Mouse (Mus musculus): ENCODE measurements at regions not wholly inside any gene's neighbourhood (a gene's known extent, or its start where the extent isn't known, plus 50 kb on each side); places are given as distances from the start of the nearest gene placed in this dataset.
"Not testable (repeated sequence)": the region's sequence is repeated elsewhere in the genome, so short reads cannot be mapped to it uniquely, and the experiment has no call there.

GRCm38 (mm10) chr3:109224526-109224925 is 101.6 kb downstream of the Slc25a24 start:
- no peak for DNase-seq (ENCODE audit: low spot score in 2 of 2)

- no peak for DNase-seq (ENCODE audit: low spot score in 2 of 2)
Observed at GRCm38 (mm10) chr3:109234275-109234674, 106.2 kb upstream of the Vav3 start.

DNA sequence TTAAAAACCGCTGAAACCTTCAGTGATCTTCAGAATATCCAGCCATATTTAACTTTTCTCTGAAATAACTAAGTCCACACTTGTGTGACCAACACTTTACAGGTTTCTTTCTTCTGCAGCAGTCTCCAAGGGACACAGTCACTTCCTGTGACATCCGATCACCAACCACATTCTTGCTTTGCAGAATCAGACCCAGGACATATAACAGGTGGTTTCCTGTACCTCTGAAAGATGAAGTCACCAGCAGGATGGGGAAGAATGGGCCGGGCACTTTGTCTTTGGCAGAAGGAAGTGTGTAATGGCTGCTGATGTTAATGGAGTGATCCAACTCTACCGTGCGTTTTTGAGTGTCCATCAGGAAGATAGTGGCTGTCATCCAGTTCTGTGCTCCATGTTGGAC is 103.5 kb upstream of the Vav3 start:
- no peak for DNase-seq (ENCODE audit: low spot score in 2 of 2)

DNA sequence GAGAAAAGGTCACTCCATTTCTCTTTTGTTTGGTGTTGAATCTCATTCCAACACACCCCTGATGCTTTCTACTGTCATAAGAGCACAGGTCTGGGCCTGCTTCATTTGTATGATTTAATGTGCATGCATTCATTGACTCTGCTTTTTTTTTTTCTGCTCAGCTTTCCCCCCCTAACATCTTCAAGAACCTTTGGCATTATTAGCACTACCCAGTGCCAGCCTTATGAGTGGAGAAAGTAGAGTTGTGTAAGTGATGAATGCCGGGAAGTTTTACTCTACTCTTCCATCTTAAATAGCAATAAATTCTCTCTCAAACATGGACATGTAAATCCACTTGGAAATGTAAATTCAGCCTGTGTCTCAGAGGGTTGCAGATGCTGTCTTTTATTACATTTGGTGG is 97.0 kb upstream of the Vav3 start:
- DNase-seq (ENCODE audit: low spot score in 2 of 2) = no peak

GRCm38 (mm10) chr3:109248801-109249200 is 91.7 kb upstream of the Vav3 start:
- no peak for DNase-seq (ENCODE audit: low spot score in 2 of 2)

DNA sequence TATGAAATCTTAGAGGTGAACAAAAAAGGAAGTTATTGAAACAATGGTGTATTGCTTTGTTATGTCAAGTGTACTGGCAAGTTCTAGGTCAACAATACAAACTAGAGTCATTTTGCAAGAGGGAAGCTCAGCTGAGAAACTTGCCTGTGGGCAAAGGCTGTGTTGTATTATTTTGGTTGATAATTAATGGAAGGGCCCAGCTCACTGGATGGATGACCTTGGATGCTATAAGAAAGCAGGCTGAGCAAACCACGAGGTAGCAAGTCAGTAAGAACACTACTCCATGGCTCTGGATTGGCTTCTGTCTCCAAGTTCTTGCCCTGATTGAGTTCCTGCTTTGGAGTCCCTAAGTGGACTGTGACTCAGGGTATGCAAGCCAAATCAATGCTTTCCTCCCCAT is 91.1 kb upstream of the Vav3 start:
- no peak for DNase-seq (ENCODE audit: low spot score in 2 of 2)

DNA sequence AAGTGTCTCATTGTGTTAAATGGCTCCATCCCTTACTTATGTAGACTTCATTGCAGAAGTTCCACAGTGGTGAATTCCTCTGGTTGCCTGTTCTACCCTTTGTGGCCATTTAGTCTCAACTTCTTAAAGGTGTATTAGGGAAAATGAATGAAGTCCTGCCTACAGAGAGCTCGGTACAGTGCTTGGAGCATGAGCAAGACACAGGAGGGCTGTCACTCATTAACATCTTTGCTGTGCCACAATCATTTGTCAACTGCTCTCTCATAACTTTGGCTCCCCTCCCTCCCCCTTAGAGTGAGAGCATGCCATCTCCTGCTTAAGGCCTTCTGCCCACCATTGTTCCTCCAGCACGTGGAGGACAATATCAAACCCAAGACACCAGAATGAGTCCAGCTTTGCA is 90.5 kb upstream of the Vav3 start:
- DNase-seq (ENCODE audit: low spot score in 2 of 2) = no peak

- no peak for DNase-seq (ENCODE audit: low spot score in 2 of 2)
Observed at GRCm38 (mm10) chr3:109251716-109252115, 88.7 kb upstream of the Vav3 start.

DNA sequence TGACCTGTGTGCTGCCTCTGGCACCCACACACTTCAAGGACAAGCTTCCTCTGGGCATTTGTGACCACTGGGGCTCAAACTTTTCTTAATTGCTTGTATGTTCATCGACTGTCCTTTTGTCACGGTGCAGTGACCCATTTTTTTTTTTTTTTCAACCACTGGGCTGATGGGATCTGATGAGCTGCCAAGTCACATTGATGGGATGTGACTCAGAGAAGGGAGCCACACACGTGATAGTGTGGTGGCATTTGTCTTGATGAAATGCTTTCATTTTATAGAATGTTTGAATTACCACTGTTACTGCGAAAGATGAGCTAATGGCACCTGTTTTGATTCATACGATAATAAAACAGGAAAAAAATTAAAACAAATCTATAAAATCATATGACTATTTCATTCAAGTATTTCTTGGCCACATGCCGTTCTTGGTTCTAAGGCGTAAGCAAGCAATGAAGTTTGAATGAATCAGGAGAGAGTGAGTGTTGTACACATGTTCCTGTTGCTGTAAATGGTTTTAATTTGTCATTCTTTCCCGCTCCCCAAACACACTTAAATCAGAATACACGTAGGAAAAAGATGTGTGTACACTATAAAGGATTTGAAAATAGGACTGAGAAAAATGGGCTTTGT is 86.3 kb upstream of the Vav3 start:
- no peak for DNase-seq (ENCODE audit: low spot score in 2 of 2)

DNA sequence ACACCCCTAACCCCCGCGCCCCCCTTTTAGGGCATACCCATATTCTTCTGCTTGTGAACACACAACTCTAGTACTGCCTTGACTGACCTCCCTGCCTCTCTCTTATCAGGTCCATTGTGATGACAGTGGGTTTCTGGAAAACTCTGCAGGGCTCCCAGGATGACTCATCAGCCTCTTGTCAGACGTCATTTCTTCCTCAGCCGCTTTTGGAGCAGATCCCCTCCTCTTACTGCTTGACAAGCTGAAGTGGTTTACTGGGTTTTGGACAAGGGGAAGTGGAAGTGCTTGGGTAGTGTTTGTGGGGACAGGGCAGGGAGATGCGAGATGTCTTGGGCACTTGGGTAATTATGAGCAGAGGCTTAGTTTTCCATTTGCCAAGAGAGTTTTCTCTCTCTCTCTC is 85.5 kb upstream of the Vav3 start:
- DNase-seq (ENCODE audit: low spot score in 2 of 2) = no peak

- DNase-seq (ENCODE audit: low spot score in 2 of 2) = no peak
Observed at GRCm38 (mm10) chr3:109256723-109257122, 83.7 kb upstream of the Vav3 start.

DNA sequence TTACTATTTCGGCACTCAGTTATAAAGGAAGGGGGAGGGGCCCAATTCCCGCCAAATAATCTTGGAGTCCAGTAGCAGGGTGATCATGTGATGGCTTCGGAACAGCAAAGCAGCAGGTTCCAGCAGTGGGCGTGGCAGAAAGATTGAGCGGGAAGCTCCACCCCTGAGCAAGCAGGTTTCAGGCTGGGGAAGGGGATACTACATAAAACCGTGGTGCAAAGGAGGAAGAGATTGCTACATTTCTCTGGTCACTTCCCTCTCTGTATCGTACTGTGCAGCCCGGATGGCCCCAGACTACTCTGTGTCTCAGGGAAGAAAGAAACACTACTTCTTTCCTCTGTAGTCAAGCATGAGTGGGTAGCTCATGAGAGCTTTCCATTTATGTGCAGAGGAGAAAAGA is 73.5 kb upstream of the Vav3 start:
- not testable (repeated sequence) for DNase-seq (ENCODE audit: low spot score in 2 of 2)

- no peak for DNase-seq (ENCODE audit: low spot score in 2 of 2)
Observed at GRCm38 (mm10) chr3:109270783-109271182, 69.7 kb upstream of the Vav3 start.

GRCm38 (mm10) chr3:109273074-109273801 is 67.2 kb upstream of the Vav3 start:
- DNase-seq (ENCODE audit: low spot score in 2 of 2) = peak in 1 of 2 experiments; percentile 25

- DNase-seq (ENCODE audit: low spot score in 2 of 2) = no peak
Observed at GRCm38 (mm10) chr3:109273802-109274155, 66.7 kb upstream of the Vav3 start.

DNA sequence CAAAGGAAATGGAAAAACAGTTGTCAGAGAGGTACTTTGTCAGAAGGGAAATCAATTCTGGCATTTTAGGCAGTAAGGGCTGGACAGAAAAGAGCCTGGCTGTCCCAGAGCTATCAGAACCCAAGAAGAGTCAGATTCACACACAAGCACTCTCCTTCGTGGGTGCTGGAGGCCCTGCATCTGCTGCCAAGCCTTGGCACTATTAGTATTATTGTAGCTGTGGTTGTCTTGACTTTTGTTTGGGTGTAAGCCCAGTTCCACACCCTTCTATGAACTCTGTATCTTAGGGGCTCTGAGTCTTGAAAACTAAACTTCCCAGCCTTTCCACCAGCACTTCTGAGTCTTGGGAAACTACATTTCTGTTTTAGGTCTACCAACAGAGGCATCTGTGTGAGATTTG is 61.4 kb upstream of the Vav3 start:
- DNase-seq (ENCODE audit: low spot score in 2 of 2) = no peak

DNA sequence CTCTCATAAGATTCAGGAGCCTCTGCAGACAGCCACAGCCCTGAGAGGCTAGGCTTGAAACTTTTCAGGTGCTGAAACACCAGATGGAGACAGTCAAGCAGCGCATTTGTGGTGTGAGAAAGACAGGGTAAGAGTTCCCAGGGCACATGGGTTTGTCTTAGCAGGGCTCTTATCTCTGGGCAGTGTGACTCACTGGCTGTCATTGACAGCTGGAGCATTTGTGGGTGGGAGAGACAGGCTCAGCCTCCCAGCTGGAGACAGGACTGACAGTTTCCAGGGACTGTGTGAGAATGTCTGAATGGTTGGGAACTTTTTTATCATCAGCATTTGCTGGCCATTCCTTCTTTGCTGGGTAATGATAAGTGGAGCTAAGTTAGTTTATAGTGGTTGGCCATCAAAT is 53.9 kb upstream of the Vav3 start:
- DNase-seq (ENCODE audit: low spot score in 2 of 2) = peak in 1 of 2 experiments; percentile 11

Data from adrenal gland, adult 18-20 months (tissue).